Mouse (Mus musculus): ENCODE measurements around the gene Olfr1104.

The Olfr1104 gene

DNA sequence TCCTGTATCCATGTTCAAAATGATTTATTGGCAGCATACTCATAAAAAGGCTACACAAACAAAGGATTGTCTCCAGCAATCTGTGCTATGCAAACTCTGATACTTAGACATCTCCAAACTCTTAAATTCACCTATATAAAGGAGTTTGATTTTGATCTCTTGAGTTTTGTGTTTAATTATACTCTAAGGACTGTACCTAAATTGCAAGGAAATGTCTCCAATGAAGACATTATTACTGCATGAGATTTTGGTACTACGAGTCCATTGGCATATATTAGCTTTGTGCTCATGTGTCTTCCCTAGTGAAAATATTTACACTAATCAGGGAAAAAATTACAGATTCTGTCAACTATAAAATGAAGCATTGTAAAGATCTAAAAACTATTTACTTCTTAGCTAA, at the start of gene Olfr1104:
Gene Olfr1104, minus strand, starts transcription at position 101 of the 400 bp plus-strand sequence.
- no peak for DNase-seq

DNA sequence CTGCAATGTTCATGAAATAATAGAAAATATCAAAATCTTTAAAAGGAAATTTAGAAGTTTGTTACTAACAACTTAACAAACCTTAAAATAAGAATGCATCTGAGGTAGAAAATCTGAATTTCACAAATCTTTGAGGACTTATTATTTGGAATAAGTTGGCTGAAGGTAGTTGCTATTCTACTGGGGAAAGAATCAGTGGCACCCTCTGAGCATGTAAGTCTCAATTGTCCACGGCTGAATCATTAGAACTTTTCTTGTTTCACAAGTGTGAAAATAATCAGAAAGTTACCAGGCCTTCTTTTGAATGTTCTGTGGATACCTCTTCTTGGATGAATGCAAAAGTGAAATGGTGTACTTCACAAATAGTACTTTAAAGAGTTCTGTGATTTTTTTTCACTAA, 48.8 kb upstream of the Olfr1104 start, which contains the start of gene Olfr1107:
Gene Olfr1107, minus strand, starts transcription at position 101 of the 400 bp plus-strand sequence.
- DNase-seq = no peak

DNA sequence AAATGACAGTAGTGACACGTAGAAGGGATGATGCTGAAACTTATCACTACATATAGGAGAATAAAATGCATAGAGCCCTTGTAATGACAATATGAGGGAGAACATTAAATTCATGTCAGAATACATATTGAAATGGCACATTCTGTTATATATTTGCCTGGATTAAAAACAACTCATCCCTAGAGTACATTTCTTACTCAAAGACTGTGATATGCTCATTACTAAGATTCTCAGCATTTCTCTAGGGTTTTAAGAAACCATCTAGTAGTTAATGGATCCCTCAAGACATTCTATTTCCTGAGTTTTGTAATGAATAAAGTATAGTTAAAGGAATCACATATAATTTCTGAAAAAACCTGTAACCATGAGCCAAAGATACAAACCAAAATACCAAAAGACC, 25.3 kb upstream of the Olfr1104 start, which contains the start of gene Olfr1106:
Gene Olfr1106, minus strand, starts transcription at position 101 of the 400 bp plus-strand sequence.
- no peak for DNase-seq

DNA sequence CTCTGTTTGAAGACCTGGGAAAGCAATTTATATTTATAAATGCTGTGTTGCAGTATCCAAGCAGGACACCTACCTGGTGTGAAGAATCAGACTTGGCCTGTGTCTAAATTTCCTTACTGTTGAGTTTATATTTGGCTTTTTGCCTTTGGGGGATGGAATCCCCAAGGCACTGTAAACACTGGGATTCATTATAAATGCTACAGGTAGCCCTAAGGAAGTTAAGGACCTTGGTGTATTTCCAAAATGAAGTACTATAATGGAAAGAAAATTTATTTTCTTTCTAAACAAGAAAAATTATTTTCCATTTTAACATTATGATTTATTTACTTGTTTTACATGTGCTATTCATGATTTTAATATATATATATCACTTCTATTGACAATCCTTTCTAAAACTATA, 9.6 kb upstream of the Olfr1104 start, which contains the start of gene Olfr1105:
Gene Olfr1105, minus strand, starts transcription at position 101 of the 400 bp plus-strand sequence.
- DNase-seq = no peak

DNA sequence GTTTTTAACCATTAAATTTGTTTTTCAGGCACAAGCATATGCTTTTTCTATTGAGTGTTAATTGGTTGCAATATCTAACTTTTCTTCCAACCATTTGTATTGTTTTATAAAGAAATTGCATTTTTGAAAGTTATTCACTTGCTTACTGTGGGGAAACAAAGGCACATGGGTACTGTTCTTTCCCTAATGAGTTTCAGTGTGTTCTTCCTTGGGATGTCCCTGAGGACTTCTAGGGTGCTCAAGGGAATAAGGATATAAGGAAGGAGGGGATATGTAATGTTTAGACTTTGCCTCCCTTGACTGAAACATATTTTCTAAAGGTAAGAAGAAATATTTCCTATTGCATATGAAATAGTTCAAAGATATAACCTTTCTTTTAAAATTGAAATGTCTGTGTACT, 28.8 kb downstream of the Olfr1104 start, which contains the start of gene Olfr1102:
Gene Olfr1102, plus strand, starts transcription at position 301 of the 400 bp plus-strand sequence.
- DNase-seq = no peak

DNA sequence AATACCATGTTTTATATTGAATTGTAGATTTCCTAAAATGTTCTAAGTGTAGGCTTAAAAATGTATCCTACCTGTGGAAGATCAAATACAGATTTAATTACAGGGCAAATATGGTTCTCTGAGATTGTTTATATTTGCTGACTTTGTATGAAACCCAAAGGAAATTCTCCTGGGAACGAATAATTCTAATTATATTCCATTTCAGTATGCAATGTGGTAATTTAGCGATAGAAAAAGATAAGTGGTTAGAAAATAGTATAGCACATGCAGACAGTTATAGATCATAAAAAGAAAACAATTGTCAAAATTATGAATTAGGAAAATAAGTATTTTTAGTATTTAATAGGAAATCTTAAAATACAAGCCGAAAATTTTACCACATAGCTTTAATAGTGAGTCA, 35.8 kb downstream of the Olfr1104 start, which contains the start of gene Olfr1101:
Gene Olfr1101, minus strand, starts transcription at position 101 of the 400 bp plus-strand sequence.
- DNase-seq = no peak

DNA sequence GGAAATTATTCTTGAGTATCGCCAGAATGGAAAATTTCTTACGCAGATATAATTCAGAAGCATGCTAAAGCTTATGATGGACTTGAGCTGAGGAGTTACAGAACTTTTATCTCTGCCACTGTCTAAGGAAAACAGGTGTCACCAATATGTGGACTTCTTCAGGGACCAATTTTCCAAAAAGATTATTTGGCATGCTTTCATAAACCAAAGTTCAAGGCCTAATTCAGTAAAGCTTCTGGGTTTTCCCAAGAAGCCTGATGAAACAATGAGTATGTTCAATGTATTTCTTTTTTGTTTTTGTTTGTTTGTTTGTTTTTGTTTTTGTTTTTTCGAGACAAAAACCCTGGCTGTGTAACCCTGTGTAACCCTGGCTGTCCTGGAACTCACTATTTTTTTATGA, 47.0 kb downstream of the Olfr1104 start, which contains the start of gene Olfr1100:
Gene Olfr1100, minus strand, starts transcription at position 101 of the 400 bp plus-strand sequence.
- DNase-seq = no peak
